Mouse (Mus musculus): ENCODE measurements around the gene Setd7.
A peak's percentile ranks its signal among the peaks of the same experiment; 100 is the strongest.

Gene Setd7

DNA sequence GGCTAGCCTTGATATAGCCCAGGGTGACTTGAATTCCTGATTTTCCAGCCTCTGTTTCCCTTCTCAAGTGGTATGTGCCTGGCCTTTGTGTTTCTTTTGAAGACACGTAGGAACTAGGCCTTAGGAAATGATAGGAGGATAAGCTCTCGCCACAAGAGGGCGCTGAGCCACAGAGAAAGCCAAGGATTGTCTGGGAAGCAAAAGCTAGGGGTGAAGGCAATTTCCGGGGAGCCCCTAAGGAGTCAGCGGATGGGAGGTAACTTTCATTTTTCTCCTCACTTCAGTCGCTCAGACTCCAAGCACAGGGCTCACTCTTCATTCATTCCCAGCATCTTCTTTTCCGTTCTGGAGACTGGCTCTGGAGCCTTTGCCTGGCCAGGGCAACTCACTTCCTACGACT lies 49.8 kb downstream of the Setd7 start:
- peak; percentile 49 for DNase-seq

DNA sequence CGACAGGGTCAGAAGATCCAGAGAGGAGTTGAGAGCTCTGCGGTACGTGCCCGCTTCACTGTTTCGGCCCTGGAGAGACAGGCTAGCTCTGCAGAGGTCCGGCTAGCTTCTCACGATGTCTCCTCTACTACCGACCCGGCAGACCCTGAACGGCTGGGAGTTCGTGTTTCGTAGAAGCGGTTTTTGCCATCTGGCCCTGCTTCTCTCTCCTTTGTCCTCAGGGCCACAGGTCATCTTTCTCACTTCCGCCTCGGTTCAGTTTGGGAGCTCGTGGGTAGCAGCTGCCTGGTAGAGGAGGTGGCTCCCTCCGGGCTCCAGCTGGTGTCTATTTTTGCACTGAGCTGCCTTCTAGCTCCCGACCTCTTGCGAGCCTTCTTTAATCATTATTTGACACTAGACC lies 55.2 kb downstream of the Setd7 start:
- DNase-seq = peak; percentile 18

DNA sequence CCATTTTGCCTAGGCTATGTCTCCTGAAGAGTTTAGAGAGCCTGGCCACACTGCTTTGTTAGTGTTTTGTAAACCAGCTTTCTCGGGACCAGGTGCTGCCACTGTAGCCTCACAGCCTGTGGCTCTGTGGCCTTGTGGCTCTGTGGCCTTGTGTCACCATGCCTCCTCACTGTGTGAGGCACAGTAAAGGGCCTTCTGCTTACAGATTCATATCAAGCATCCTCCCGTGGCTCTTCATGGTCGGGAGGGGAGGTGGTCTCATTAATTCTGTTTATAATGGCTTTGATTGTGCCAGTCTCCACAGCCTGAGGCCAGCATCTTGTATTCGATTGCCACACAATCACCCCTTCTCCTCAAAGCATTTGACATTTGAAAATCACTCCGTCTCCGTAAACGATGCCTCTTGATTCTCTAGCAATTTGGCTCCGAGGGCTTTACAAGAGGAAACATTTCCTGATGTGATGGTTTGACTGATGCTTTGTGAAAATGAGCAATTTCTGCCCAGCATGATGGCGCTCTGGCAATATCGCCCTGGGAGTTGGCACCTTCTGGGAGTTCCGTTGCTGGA lies 56.2 kb downstream of the Setd7 start:
- no peak for DNase-seq

DNA sequence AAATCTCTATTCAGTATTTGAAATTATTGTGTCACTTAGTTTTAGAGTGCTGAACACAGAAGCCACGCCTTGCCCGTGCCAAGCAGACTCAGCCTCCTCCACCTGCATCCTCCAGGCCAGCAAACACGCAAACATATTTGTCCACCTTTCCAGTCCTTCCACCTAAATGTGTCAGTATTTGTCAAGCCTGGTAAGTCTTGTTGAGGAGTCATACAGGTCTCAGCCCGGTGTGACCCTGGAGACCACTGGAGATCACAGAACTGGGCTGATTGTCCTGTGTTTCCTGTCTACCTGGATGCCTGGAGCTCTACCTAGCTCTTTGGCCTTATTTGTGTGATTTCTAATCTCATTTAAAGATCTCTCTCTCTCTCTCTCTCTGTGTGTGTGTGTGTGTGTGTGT lies 60.8 kb downstream of the Setd7 start:
- no peak for DNase-seq

DNA sequence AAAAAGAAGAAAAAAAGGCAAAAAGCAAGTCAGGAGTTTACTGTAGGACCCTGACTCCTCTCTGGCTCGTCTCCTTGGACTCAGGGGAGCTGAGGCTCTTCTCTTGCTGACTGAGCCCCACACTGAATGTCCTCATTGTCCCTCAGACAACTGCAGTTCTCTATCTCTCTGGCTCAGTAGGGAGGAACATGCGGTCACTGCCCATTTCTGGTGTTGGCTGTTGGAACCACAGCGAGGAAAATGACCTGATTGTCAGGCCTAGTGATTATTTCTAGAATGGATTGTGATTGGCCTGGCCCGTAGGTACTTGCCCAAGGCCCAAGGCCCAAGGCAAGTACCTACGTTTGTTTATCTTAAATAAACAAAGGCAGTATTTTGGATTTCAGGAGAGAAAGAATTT lies 62.0 kb downstream of the Setd7 start:
- DNase-seq = no peak

DNA sequence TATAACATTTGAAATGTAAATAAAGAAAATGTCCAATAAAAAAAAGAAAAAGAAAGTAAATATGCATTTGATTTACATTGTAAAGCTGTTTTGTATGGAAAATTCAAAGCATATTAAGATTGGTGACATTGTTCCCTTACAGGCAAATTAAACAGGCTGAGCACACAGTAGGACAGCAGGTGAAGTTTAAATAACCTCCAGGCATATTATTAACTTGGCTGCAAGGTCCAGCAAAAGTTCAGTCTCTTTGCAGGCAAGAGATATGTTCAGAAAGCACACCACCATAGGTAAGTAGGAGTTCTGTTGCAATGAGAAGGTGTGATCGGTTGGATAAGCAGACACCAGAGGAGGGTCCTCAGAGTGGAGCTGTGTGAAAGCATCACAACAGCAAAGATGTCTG lies 62.7 kb downstream of the Setd7 start:
- DNase-seq = no peak

DNA sequence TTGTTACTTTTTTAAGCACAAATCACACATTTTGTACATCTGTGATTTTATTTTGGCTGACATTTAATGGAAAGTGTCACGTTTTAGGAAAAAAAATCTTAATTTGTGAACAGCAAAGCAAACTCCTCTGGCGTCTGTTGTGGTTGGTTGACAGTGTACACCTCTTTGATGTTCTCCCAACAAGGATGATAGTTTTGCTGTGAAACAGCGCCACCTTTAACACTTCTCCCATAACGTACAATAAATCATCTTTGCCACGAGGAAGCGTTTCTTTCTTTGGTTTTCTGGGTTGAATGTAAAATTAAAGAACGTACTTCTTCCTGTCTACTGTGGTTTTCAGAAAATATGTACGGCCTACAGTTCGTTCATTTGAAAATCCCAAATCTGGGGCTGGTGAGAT lies 65.0 kb downstream of the Setd7 start:
- DNase-seq = no peak

DNA sequence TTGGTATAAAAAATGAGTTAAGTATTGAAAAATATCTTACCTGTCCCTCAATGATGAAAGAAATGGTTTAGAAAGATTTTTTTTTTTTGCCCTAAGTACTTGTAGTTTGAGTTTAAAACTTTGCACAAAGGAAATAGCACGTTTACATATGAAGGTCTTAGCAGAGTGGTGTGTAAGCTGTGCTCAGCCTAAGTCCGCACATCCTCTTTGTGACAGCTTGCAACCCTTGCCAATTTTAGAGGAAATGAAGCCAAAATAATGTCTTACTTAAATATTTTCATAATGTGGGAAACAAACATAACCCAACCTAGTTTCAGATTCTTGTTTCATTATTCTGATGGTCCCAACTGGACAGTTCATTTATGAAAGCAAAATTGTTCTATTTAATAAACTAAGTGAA lies 66.2 kb downstream of the Setd7 start:
- no peak for DNase-seq

DNA sequence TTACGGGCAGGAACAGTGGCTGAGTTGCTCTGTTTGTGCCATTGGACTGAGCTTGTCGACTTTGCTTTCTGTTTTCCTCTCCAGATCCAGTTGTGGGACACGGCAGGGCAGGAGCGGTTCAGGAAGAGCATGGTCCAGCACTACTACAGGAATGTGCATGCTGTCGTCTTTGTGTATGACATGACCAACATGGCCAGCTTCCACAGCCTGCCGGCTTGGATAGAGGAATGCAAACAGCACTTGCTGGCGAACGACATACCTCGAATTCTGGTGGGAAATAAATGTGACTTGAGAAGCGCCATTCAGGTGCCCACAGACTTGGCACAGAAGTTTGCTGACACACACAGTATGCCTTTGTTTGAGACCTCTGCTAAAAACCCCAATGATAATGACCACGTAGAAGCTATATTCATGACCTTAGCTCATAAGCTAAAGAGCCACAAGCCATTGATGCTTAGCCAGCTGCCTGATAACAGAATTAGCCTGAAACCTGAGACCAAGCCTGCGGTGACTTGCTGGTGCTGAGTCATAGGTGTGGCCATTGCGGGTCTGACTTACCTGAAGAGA lies 67.3 kb downstream of the Setd7 start:
- DNase-seq = no peak

DNA sequence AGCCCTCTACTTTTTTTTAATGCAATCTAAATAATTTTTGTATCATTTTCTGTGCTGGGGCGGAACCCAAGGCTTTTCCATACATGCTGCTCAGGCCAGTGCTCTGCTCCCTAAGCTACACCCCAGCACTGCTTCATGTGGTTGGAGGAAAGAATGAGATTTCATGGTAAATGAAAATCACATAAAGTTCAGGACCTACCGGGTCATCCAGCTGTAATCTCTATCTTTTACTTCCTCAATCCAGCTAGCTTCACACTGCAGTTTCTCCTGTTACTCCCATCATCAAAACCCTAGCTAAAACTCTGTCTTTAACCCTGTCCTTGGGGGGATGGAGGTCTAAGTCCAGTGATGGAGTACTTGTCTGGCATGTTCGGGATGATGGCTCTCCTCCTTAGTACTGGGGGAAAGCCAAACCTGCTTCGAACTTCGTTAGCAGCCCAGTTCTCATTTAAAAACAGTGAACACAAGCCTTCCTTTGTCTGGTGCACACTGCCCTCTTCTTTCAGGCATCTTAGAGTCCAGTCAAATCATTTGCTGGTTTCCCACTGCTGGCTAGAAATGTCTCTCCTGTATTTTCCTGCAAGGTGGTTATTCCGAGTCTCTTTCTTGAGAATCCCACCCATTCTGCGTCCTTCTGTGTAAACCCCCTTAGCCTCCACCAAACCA lies 70.5 kb downstream of the Setd7 start:
- no peak for DNase-seq

DNA sequence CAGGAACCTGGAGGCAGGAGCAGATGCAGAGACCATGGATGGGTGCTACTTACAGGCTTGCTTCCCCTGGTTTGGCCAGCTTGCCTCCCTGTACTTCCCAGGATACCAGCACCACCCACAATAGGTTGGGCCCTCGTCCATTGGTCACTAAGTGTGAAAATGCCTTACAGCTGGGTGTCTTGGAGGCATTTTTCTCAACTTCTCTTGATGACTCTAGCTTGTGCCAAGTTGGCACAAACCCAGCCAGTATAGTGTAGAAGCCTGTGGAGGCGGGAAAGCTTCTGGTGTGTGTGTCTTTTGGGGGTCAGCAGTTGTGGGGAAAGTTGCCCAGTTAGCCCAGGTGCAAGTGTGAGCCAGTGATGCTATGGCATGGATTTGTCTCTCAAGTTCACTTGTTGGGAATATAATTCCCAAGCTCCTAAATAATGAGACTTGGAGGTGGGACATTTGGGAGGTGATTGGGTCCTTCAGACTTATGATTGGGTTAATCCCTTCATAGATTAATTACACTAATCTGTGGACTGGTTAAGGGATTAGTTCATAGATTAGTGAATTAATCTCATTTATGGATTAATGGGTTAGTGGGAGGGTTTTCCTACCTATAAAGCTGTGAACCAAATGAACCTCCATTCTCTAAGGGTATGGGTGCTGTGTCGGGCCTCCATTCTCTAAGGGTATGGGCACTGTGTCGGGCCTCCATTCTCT lies 74.0 kb downstream of the Setd7 start:
- DNase-seq = peak; percentile 6

DNA sequence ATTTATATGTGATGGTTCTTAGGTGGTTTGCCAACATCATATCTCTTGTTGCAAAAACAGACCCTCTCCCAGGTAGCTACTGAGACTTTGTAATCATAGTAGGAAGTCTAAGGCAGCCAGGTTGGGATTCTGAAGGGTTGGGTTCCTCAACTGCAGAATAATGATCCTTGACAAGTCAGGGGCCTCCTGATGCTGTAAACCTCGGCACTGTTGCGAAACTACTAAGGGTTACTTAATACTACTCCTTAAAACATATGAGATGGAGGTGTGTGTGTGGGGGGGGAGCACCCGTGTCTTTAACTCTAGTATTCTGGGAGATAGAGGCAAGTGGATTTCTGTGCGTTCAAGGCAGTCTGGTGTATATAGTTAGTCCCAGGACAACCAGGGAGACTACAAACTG lies 75.3 kb downstream of the Setd7 start:
- DNase-seq = no peak

DNA sequence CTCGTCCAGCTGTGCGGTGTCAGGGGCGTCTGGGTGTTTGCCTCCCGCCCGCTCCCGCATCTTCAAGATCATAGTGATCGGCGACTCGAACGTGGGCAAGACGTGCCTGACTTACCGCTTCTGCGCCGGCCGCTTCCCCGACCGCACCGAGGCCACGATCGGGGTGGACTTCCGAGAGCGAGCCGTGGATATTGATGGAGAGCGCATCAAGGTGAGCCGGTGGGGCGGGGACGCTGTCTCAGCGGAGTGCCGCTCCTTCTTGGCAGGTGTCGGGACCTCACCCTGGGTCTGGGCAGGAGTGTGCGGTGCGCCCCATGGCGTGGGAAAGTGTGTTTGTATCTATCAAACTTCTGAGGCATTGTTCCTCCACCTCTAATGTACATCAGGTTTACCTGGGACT lies 76.3 kb downstream of the Setd7 start:
- DNase-seq = no peak

DNA sequence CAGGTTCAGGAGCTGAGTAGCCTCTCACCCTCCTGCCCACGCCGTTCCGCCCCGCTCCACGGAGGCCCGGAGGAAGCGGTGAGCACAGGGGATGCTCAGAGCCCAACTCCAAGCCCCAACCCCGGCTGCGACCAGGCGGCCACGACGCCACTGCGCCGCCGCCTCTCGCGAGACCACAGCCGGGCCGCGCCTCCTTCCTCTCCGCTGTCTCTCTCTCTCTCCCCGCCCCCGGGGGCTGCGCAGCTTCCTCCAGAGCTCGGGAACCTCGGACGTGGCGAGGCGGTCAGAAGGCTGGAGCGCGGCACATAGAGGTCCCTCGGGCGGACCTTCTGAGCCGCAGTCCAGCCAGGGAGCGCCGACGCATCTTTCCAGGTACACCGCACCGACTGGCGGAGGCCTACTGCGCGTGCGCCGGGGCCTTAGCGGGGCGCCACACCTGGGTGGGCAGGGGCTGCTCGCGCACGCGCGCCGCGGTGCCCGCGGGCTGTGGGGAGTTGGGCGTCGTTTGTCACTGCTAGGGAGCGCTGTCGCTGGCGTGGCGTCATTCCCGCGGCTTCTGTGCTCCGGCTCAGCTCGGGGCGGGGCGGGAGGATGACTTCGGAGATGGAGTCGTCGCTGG lies 76.8 kb downstream of the Setd7 start, which contains the start of gene Rab33b:
Rab33b (plus strand) TSS at position 180 of the 619 bp plus-strand sequence.
- DNase-seq = peak; percentile 97

DNA sequence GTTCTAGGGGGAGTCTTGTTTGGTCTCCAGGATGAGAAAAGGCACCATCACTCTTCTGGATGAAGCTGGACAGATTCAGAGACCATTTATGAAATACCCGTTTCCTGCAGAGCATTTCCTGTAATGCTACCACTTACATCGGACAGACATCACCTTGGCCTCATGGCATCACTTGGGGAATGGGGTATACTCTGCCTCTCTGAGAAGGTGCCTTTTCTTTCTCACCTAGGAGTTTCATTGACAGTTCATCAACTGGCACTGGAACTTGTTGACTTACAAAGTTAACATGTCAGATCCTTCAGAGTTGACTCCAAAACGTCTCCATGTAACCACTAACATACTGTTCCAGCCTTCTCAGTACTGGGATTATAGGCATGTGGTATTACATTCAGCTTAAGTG lies 77.9 kb downstream of the Setd7 start:
- DNase-seq = no peak

DNA sequence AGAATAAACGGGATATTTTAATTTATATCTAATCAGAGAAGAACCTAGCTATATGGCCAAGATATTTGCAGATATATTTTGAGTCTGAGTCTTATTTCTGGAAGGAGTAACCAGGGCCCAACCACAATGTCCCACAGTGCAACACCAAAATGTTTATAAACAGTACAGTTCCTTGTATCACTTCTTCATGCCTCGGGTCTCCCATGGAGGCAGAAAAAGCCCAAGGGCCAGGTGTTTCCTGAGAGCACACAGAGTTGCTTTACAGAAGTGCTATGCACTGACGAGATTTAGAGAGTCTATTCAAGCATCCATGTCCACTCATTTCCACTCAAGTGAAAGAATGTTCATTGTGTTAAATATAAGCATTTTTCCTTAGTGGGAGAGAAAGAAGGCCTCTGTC lies 78.8 kb downstream of the Setd7 start:
- no peak for DNase-seq

DNA sequence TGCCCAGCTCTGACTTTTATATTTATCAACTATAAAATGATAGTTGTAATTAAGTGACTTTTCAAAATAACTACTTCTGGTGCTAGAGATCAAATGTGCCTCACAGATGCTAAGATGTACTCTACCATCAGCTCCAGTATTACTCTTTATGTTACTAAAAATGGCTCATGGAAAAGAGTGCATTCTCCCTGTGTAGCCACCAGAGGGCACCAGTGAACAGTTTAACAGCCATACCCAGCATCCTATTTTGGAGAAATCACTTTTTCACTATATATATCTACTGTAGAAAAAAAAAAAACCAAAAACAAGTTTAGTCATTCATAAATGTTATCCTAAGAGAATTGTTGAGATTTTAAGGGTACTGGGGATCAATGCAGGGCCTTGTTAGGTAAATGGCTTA lies 79.6 kb downstream of the Setd7 start:
- peak; percentile 10 for DNase-seq

DNA sequence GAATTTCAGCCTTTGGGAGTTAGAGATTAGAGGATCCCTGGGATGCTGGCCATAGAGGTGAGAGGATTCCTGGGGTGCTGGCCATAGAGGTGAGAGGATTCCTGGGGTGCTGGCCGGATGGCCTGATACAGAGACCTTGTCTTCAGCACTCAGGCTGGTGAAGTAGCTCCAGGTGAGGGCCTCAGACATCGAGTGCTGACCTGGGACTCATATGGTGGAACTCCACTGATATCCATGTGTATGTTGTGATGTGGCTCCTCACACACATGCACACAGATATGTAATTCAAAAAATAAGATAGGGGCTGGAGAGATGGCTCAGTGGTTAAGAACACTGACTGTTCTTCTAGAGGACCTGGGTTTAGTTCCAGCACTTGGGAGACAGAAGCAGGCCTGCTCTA lies 80.8 kb downstream of the Setd7 start:
- no peak for DNase-seq

DNA sequence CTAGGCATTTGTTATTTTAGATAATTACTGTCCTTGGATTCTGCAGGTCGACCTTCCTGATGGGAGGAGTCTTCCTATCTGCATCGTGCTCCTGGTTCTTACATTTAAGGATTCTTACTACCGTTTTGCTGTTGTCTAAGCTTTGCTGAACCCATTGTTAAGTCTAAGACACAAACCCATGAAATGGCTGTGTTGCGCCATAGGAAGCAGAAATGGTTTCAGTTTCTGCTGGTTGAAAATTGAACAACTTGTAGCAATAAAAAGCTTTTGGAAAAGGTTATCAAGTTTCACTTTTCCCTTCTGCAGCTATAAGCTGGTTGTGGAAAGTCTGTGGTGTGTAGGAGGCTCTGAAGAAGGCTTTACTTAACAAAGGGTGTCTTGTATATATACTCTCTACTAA lies 85.0 kb downstream of the Setd7 start:
- no peak for DNase-seq

DNA sequence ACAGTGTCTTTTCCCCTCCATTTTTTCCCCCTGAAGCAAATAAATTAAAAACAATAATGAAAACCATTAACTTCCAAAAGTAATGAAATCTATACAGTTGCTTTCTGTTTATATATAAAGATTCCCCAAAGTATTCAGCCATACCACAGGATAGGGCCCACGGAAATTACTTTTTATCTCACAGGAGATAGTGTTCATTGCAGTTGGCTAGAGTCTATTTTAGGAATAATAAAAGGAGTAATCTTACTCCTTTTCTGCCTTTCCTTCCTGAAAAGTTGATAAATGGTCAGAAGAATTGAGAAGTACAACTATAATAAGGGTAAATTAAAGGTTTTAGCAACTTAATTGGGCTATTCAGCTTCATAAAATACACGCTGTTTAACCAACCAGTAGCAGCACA lies 92.1 kb downstream of the Setd7 start:
- DNase-seq = no peak
